Mouse (Mus musculus): ENCODE measurements around the gene Pacsin3. TPM values are rescaled to one million over a fixed set of nuclear protein-coding genes. Genes with fewer than 3 reads are reported as not detected.

Pacsin3 gene
- polyA plus RNA-seq, 1 experiment from 2014 or later: 16.2 TPM

DNA sequence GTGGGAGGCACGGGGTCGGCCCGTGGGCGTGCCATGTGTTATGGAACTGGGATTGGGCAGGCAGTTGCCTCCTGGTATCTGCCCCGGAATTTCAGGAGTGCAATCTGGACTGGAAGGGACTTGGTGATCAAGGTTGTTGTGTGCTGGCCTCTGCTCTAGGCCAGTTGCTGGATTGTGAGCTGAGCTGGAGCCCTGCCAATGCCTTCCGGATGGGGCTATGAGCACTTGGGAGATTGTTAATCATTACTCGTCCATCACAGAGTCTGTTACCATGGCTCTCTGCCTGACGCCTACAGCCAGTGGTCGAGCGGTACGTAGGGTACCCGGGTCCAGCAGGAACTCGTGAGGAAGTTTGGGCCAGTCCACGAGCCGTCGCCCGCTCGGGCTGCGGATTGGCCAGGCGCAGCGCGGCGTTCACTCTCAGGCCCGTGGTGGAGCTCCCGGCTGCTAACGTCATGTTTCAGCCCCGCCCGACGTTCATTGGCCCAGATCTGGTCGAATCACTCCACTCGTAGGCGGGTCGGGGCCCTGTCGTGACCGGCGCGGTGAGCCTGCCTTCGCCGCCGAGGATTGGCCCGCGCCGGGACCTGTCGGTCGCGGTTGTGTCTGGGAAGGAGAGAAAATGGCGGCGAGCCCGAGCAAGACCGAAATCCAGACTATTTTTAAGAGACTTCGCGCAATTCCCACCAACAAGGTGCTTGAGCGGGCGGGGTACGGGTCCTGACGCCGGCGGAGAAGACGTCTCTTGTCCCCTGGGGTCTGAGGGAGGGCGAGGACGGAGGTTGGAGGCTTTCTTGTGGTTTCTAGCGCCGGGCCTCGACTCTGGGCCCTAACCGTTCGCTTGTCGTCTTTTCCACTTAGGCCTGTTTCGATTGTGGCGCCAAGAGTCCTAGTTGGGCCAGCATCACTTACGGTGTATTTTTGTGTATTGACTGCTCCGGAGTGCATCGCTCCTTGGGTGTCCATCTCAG, 9.2 kb downstream of the Pacsin3 start, which contains the start of gene Arfgap2:
Gene Arfgap2, plus strand, starts transcription at position 264 of the 971 bp plus-strand sequence.
- H3K4me1 ChIP-seq (replicated peaks): peaks cover 22% of the 10 kb centered on the region
- no peaks in the 10 kb centered on the region for H3K27me3 ChIP-seq
- H3K36me3 ChIP-seq: peaks cover 34% of the 10 kb centered on the region
- ATAC-seq: peak; percentile 99
- H3K9ac ChIP-seq (replicated peaks): peak within 1 kb of the TSS; percentile 86
- no peaks in the 10 kb centered on the region for H3K9me3 ChIP-seq
- H3K4me2 ChIP-seq (replicated peaks): peak within 1 kb of the TSS; percentile 93
- peak within 1 kb of the TSS; percentile 94 for H3K27ac ChIP-seq
- H3K4me3 ChIP-seq (replicated peaks): peak within 1 kb of the TSS; percentile 85
- 1% methylated on average over 72 of the region's 72 CpGs for WGBS

DNA sequence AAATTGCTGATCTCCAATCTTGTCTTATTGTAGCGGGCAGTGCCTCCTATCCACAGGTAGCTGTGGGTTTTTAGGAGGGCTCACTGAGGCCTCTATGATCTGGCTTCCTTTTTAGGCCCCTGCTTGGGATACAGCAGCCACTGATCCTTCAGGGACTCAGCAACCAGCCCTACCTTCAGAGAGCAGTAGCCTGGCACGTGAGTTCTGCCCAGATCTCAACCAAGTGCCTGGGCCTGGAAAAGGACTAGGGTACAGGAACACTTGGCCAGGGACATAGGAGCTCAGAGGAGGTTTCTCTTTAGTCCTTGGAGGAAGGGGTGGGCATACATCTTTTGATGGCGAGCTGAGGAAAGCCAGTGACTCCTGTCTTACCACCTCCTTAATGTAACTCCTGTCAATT, 12.3 kb downstream of the Pacsin3 start:
- Histone ChIP-seq H3K9ac (replicated peaks) (no peak overlapping the region), H3K36me3 (peaks cover 60% of the 10 kb centered on the region), H3K27me3 (no peaks in the 10 kb centered on the region), H3K4me2 (replicated peaks) (no peak overlapping the region), H3K4me1 (replicated peaks) (peaks cover 22% of the 10 kb centered on the region), H3K9me3 (no peaks in the 10 kb centered on the region), H3K27ac (no peak overlapping the region), H3K4me3 (replicated peaks) (no peak overlapping the region)
- no peak for ATAC-seq
- WGBS: 97% methylated on average over 3 of the region's 3 CpGs

DNA sequence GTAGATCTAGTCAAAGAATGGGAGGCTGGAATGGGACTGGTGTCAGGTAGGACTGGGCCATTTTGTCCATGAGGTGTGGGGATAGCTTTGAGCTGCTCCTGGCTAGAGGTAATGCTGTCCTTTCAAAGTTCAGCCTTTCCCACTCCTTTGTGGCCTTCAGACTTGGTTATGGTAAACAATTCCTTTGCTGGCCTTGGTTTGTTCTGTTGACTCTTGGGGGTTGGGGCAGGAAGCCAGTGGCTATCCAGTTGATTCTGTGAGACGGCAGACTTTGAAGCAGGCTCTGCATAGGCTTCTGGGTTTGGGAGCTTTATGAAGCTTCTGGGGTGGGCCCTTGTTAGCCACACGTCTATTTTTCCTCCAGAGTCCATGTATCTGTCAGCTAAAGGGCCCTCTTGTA, 13.0 kb downstream of the Pacsin3 start:
- H3K27ac ChIP-seq: no peak overlapping the region
- H3K4me3 ChIP-seq (replicated peaks): no peak overlapping the region
- no peaks in the 10 kb centered on the region for H3K9me3 ChIP-seq
- WGBS: 90% methylated on average over 2 of the region's 2 CpGs
- H3K4me1 ChIP-seq (replicated peaks): peaks cover 22% of the 10 kb centered on the region
- no peak overlapping the region for H3K4me2 ChIP-seq (replicated peaks)
- no peak overlapping the region for H3K9ac ChIP-seq (replicated peaks)
- no peak for ATAC-seq
- H3K27me3 ChIP-seq: no peaks in the 10 kb centered on the region
- H3K36me3 ChIP-seq: peaks cover 67% of the 10 kb centered on the region

DNA sequence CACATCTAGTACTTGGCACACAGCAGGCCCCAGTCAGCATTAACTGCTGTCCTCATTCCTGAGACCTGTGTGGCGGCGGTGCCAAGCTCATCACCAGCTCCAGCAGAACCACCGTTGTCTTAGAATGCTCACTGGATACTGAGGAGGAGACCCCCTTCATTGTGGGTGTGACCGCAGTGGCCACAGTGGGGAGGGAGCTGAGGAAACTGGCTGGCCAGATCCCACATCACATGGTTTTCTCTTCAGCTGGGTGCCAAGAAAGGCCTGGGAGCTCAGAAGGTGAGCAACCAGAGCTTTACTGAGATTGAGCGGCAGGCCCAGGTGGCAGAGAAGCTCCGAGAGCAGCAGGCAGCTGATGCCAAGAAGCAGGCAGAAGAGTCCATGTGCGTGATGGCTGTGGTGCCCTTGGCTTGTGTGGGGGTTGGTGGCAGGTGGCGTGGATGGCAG, 14.0 kb downstream of the Pacsin3 start:
- Histone ChIP-seq H3K36me3 (peaks cover 77% of the 10 kb centered on the region), H3K27ac (no peak overlapping the region)
- no peak for ATAC-seq

DNA sequence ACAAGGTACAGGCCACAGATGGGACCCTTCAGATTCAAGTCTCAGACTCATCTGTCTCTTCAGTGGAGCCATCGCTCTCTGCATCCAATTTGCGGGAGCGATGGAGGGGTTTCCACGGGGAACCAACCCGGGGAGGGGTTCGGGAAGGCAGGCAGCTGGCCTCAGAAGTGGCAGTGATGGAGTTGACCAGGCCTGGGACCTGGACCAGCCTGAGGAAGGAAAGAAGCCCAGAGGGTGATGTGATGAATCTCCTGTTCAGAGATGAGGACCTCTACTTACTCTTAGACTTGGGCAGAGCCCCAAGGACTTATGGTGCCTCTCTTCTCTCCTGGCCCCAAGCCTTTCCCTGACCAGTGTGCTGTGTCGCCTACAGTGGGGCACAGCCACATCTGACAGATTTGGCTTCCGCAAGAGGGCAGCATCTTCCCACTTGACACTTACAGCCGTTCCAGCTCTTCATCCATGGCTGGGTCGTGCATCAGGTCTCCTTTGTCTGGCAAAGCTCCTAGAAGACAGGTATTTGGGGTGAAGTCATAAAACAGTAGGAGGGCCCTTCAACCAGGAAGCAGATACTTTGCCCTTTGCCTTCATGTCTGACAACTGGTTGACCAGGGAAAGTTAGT, 23.1 kb downstream of the Pacsin3 start:
- H3K9ac ChIP-seq (replicated peaks): no peak overlapping the region
- peaks cover 6% of the 10 kb centered on the region; the same call in 1 of the 2 replicates for H3K4me1 ChIP-seq (replicated peaks)
- WGBS: 39% methylated on average over 10 of the region's 10 CpGs
- H3K9me3 ChIP-seq: no peaks in the 10 kb centered on the region
- H3K4me3 ChIP-seq (replicated peaks): no peak overlapping the region
- H3K27me3 ChIP-seq: no peaks in the 10 kb centered on the region
- H3K36me3 ChIP-seq: peaks cover 61% of the 10 kb centered on the region
- no peak overlapping the region for H3K4me2 ChIP-seq (replicated peaks)
- 0 out of 2 replicates have a peak overlapping the region, but pooled peaks have one; percentile 19 for H3K27ac ChIP-seq
- peak; percentile 81 for ATAC-seq

More for the DNA sequence above, 14.0 kb downstream of the Pacsin3 start:
- Histone ChIP-seq H3K4me3 (replicated peaks) (no peak overlapping the region), H3K4me1 (replicated peaks) (peaks cover 15% of the 10 kb centered on the region), H3K4me2 (replicated peaks) (no peak overlapping the region), H3K9me3 (no peaks in the 10 kb centered on the region), H3K9ac (replicated peaks) (no peak overlapping the region), H3K27me3 (no peaks in the 10 kb centered on the region)
- WGBS: 97% methylated on average over 8 of the region's 8 CpGs

DNA sequence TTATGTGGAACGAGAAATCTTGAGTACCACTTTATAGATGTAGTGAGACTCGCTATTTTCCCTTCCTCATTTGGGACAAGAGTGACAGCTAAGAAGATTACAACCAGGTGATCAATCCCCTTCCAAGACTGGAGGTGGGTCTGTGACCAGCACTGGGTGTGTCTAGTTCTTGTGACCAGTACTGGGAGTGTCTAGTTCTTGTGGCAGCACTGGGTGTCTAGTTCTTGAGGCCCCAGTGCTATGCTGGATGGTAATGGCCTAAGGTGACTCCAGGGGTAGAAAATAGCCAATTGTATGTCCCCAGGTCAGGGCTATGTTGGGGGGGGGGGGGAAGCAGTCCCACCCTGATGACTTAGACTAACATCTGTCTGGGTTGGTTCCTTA, 23.6 kb downstream of the Pacsin3 start:
- Histone ChIP-seq H3K9ac (replicated peaks) (no peak overlapping the region), H3K27me3 (no peaks in the 10 kb centered on the region), H3K4me1 (replicated peaks) (peaks cover 6% of the 10 kb centered on the region), H3K9me3 (no peaks in the 10 kb centered on the region), H3K27ac (0 out of 2 replicates have a peak overlapping the region, but pooled peaks have one; percentile 19), H3K36me3 (peaks cover 56% of the 10 kb centered on the region), H3K4me3 (replicated peaks) (no peak overlapping the region), H3K4me2 (replicated peaks) (no peak overlapping the region)
- WGBS: 78% methylated on average over 2 of the region's 2 CpGs
- peak; percentile 48; the same call in 1 of the 2 replicates for ATAC-seq

DNA sequence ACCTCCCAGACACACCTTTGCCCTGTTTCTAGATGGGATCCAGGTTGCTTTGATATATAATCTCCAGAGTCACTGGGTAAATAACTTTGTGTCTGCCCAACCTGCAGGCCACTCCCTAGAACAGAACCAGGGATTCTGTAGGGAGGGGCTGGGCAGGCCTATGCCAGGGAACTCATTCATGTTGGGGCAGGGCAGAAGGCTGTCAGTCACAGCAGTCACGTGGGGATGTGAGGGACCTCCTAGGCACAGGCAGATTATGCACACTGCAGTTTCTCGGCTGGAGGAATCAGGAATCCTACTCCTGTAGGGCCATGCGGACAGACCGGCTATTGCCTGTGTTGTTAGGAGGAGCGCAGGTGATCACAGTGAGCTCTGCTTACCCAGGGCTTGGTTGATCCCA, 25.6 kb downstream of the Pacsin3 start:
- ATAC-seq: peak; percentile 32; the same call in 1 of the 2 replicates
- Histone ChIP-seq H3K4me2 (replicated peaks) (no peak overlapping the region), H3K36me3 (peaks cover 36% of the 10 kb centered on the region), H3K27ac (no peak overlapping the region; the same call in 1 of the 2 replicates), H3K9ac (replicated peaks) (0 out of 2 replicates have a peak overlapping the region, but pooled peaks have one; percentile 23), H3K4me1 (replicated peaks) (peaks cover 6% of the 10 kb centered on the region), H3K4me3 (replicated peaks) (no peak overlapping the region), H3K27me3 (no peaks in the 10 kb centered on the region), H3K9me3 (no peaks in the 10 kb centered on the region)
- whole genome bisulfite sequencing: 55% methylated on average over 5 of the region's 5 CpGs

DNA sequence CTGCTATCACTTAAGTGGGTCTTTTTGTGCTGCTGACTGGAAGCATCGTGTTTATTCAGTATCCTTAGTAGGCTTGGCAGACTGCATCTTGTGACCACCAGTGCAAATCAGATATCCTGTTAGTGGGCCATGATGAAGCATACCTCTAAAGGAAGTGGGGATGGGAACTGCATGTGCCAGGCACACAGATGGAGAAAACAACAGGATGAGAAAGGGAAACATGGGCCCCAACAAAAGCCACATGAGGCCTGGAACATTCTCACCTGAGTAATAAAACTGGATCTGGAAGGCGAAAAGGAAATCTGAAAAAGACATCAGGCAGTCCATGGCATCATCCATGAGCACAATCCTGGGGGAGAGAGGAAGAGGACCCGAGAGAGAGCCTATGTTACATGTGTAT, 28.2 kb downstream of the Pacsin3 start:
- Histone ChIP-seq H3K4me3 (replicated peaks) (no peak overlapping the region), H3K27ac (no peak overlapping the region), H3K36me3 (peaks cover 22% of the 10 kb centered on the region), H3K9me3 (no peaks in the 10 kb centered on the region; the same call in 1 of the 2 replicates), H3K4me1 (replicated peaks) (peaks cover 6% of the 10 kb centered on the region), H3K4me2 (replicated peaks) (no peak overlapping the region), H3K27me3 (no peaks in the 10 kb centered on the region), H3K9ac (replicated peaks) (no peak overlapping the region)
- no peak for ATAC-seq
- 84% methylated on average over 3 of the region's 3 CpGs for WGBS

DNA sequence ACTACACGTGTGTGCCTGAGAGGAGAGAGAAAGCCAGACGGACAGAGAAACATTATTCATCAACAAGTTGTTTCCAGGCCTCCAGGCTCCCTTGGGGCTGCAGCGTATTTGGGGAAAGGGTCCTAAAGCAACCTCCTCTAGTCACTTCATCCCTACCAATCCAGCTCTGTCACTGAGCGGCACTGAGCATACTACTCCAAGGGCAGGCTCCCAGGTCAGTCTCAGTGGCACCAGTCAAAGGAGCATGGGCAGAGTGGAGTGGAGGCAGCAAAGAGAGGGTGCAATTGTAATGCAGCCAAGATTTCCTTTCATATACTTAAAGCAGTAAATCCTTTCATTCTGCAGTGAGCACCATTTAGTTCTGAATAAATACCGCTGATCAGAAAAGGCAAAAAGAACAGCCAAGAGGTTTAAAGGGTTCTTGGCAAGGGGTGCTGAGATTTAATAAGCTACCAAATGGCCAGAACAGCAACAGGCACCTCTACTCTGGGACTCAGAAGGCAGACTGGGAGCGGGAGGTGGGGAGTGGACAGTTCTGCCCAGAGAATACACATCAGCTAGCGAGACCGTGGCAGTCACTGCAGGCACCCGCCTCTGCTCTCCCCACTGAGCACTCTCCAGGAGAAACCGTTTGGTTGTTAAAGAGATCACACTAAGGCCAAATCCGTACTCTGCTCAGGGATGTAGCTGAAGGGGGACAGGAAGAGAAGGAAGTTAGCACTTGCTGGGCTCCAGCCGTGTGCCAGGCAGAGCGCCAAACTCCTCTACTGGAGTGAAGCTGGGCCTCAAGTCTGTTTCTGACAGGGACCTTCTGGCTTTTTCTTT, 28.8 kb downstream of the Pacsin3 start:
- Histone ChIP-seq H3K9ac (replicated peaks) (no peak overlapping the region; the same call in 1 of the 2 replicates), H3K36me3 (peaks cover 22% of the 10 kb centered on the region)
- no peak for ATAC-seq

DNA sequence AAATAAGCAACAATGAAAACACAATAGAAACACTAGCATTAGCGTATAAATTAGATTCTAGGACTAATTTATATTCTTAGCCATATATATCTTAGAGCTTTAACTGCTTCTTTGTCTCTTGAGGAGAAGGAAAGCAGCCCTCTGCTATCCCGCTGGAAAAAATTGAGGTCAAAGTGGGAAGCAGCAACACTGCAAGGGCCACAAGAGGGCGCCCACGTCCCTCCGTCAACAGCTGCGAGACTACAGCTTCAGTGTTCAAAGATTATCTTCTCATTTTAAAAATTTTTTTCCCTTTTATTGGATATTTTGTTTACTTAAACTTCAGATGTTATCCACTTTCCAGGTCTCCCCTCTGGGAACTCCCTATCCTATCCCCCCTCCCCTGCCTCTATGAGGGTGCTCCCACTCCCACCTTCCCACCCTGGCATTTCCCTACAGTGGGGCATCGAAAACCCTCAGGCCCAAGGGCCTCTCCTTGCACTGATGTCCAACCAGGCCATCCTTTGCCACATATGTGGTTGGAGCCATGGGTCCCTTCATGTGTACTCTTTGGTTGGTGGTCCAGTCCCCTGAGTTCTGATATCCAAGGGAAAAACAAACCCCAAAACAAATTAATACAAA, 30.2 kb downstream of the Pacsin3 start:
- 12% methylated on average over 7 of the region's 7 CpGs for WGBS
- ATAC-seq: peak; percentile 62; the same call in 1 of the 2 replicates

More for the DNA sequence above, 28.8 kb downstream of the Pacsin3 start:
- H3K9me3 ChIP-seq: no peaks in the 10 kb centered on the region; the same call in 1 of the 2 replicates
- no peak overlapping the region for H3K4me2 ChIP-seq (replicated peaks)
- WGBS: 69% methylated on average over 13 of the region's 13 CpGs
- H3K4me3 ChIP-seq (replicated peaks): no peak overlapping the region
- 0 out of 2 replicates have a peak overlapping the region, but pooled peaks have one; percentile 19 for H3K27ac ChIP-seq
- no peaks in the 10 kb centered on the region for H3K27me3 ChIP-seq
- peaks cover 6% of the 10 kb centered on the region for H3K4me1 ChIP-seq (replicated peaks)

DNA sequence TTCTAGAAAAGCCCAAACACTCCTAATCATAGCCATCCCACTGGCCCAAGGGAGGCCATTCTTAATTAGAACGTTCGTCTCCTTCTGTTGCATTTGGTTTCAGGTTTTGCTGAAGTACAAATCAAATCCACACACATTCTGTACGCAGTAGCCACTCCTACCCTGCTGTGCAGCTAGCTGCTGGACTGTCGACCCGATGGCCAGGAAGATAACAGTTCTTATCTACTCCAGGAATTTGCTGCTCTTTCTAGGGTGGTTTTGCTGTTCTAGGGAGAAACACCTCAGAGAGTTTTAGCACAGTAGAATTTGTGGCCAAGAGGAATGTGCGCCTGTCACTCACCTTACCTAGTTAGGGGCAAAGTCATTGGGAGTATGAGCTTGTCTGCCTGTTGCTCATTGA, 31.8 kb downstream of the Pacsin3 start:
- H3K4me1 ChIP-seq (replicated peaks): no peaks in the 10 kb centered on the region; the same call in 1 of the 2 replicates
- H3K9me3 ChIP-seq: no peaks in the 10 kb centered on the region; the same call in 1 of the 2 replicates
- H3K9ac ChIP-seq (replicated peaks): no peak overlapping the region
- ATAC-seq: no peak
- H3K4me3 ChIP-seq (replicated peaks): no peak overlapping the region
- no peaks in the 10 kb centered on the region for H3K27me3 ChIP-seq
- H3K27ac ChIP-seq: no peak overlapping the region
- H3K4me2 ChIP-seq (replicated peaks): no peak overlapping the region
- 88% methylated on average over 6 of the region's 6 CpGs for WGBS
- peaks cover 11% of the 10 kb centered on the region; the same call in 1 of the 2 replicates for H3K36me3 ChIP-seq

More for the DNA sequence above, 30.2 kb downstream of the Pacsin3 start:
- no peak overlapping the region for H3K4me3 ChIP-seq (replicated peaks)
- no peaks in the 10 kb centered on the region; the same call in 1 of the 2 replicates for H3K9me3 ChIP-seq
- no peak overlapping the region for H3K27ac ChIP-seq
- H3K4me2 ChIP-seq (replicated peaks): no peak overlapping the region
- H3K4me1 ChIP-seq (replicated peaks): peaks cover 6% of the 10 kb centered on the region
- peaks cover 22% of the 10 kb centered on the region for H3K36me3 ChIP-seq
- H3K27me3 ChIP-seq: no peaks in the 10 kb centered on the region
- no peak overlapping the region; the same call in 1 of the 2 replicates for H3K9ac ChIP-seq (replicated peaks)

Measured in midbrain, embryonic 13.5 days (tissue).